Mouse (Mus musculus) T-cell, adult 2 months (primary cell): ENCODE data around the gene Zfp612.

Source experiments
- DNase-seq: peaks from one replicate; pipeline ENCODE4 v3.0.0; 2022; ENCODE audit warnings: low spot score

Gene Zfp612

GRCm38 (mm10) chr8:110134236-110134635 is 54.7 kb downstream of the Zfp612 start:
- no peak for DNase-seq

GRCm38 (mm10) chr8:110135515-110135914 is 56.0 kb downstream of the Zfp612 start:
- DNase-seq = no peak

- DNase-seq = no peak
Observed at GRCm38 (mm10) chr8:110140156-110140555, 60.6 kb downstream of the Zfp612 start.

- no peak for DNase-seq
Observed at GRCm38 (mm10) chr8:110140770-110141169, 61.2 kb downstream of the Zfp612 start.
